Mouse (Mus musculus) G1E (cell line): ENCODE measurements around the gene Necap1. TPM values are rescaled to one million over a fixed set of nuclear protein-coding genes. Genes with fewer than 3 reads are reported as not detected.

Experiments used
- ATAC-seq: 2 replicates; pipeline ENCODE4 v1.8.0; 2016; ENCODE audit warnings: mild to moderate bottlenecking; ENCODE audit not compliant: insufficient number of reproducible peaks, poor library complexity, low FRiP score, severe bottlenecking; ENCODE audit errors: extremely low read depth
- DNase-seq: peaks from one replicate; pipeline ENCODE4 v3.0.0; 2012; ENCODE audit warnings: low spot score
- H3K27me3 ChIP-seq: 2 replicates; pipeline ENCODE4 v1.6.1; 2012; ENCODE audit warnings: mild to moderate bottlenecking, low read length, inconsistent platforms; ENCODE audit not compliant: insufficient read depth
- H3K36me3 ChIP-seq: replicated peaks from 2 replicates; pipeline ENCODE3; 2012; ENCODE audit warnings: mild to moderate bottlenecking, inconsistent platforms
- H3K4me1 ChIP-seq: 2 replicates; pipeline ENCODE4 v1.6.1; 2012; ENCODE audit warnings: low read depth, low read length, inconsistent platforms, mixed read lengths; ENCODE audit not compliant: insufficient read depth
- H3K4me3 ChIP-seq: 2 replicates; pipeline ENCODE4 v1.5.1; 2012; ENCODE audit warnings: low read depth, mild to moderate bottlenecking, inconsistent platforms, low read length, moderate library complexity, mixed read lengths
- H3K9me3 ChIP-seq: replicated peaks from 2 replicates; pipeline ENCODE4 v1.6.1; 2012; ENCODE audit warnings: inconsistent platforms
- CTCF ChIP-seq: IDR thresholded peaks from 2 replicates; pipeline ENCODE4 v1.5.1; 2012; ENCODE audit warnings: low read depth, low read length, inconsistent platforms, mixed read lengths
- GATA1 ChIP-seq: IDR thresholded peaks from 2 replicates; pipeline ENCODE4 v1.6.1; 2012; ENCODE audit warnings: borderline replicate concordance, low read length, inconsistent platforms, mixed read lengths
- GATA2 ChIP-seq: IDR thresholded peaks from 2 replicates; pipeline ENCODE4 v1.6.1; 2012; ENCODE audit warnings: low read depth, low read length, inconsistent platforms, borderline replicate concordance
- POLR2AphosphoS5 ChIP-seq: IDR thresholded peaks from 2 replicates; pipeline ENCODE4 v1.6.1; 2012; ENCODE audit warnings: low read depth, low read length, inconsistent platforms; ENCODE audit not compliant: insufficient replicate concordance
- TAL1 ChIP-seq: conservative IDR thresholded peaks from 2 replicates; pipeline ENCODE4 v1.6.1; 2012; ENCODE audit warnings: low read depth, low read length, inconsistent platforms, mixed read lengths
- polyA plus RNA-seq: library from polyadenylated mRNA; stranded (reverse); fragments of >175 nt; gene quantifications from 2 replicates; pipeline ENCODE4 v1.2.3, GENCODE M21; 2012
- total RNA-seq, 2 experiments: library from RNA; stranded (forward) in 1 of 2; stranded (reverse) in 1 of 2; fragments of 200-1000 nt in 1 of 2; fragments of >200 nt in 1 of 2; fragmentation: Nextera tagmentation in 1 of 2; gene quantifications; 2 replicates each; pipeline ENCODE4 v1.2.3; 2014 to 2017

The Necap1 gene
- total and polyA plus RNA-seq, 3 experiments, result 8.1 to 40.5 (median 19.9) TPM

- Histone ChIP-seq H3K27me3 (no peaks in the 10 kb centered on the region), H3K36me3 (peaks cover 99% of the 10 kb centered on the region), H3K9me3 (no peaks in the 10 kb centered on the region), H3K4me3 (no peak overlapping the region), H3K4me1 (peaks cover 22% of the 10 kb centered on the region)
- TF ChIP-seq GATA2 (no peak), POLR2AphosphoS5 (no peak), GATA1 (no peak), TAL1 (no peak), CTCF (no peak)
- ATAC-seq (no peak), DNase-seq (no peak)
These were observed 7.0 kb downstream of the Necap1 start for GRCm38 (mm10) chr6:122881287-122881686.

- Histone ChIP-seq H3K36me3 (peaks cover 99% of the 10 kb centered on the region), H3K27me3 (no peaks in the 10 kb centered on the region), H3K4me1 (peaks cover 8% of the 10 kb centered on the region), H3K9me3 (no peaks in the 10 kb centered on the region), H3K4me3 (no peak overlapping the region)
- ATAC-seq (no peak), DNase-seq (no peak)
- no peak for TF ChIP-seq GATA1
- no peak for TF ChIP-seq GATA2
- TF ChIP-seq CTCF, result no peak
- TF ChIP-seq POLR2AphosphoS5, result no peak
- no peak for TF ChIP-seq TAL1
These were observed 9.3 kb downstream of the Necap1 start for GRCm38 (mm10) chr6:122883603-122884002.

- no peak for DNase-seq
- peaks cover 80% of the 10 kb centered on the region for H3K36me3 ChIP-seq
- no peak for TF ChIP-seq GATA1
- no peak for TF ChIP-seq GATA2
- no peak for TF ChIP-seq TAL1
- no peak for TF ChIP-seq CTCF
- no peak for TF ChIP-seq POLR2AphosphoS5
- ATAC-seq, result no peak
- no peaks in the 10 kb centered on the region for H3K4me1 ChIP-seq
- no peaks in the 10 kb centered on the region for H3K27me3 ChIP-seq
- H3K9me3 ChIP-seq, result no peaks in the 10 kb centered on the region
- no peak overlapping the region for H3K4me3 ChIP-seq
These were observed 15.3 kb downstream of the Necap1 start for GRCm38 (mm10) chr6:122889599-122889998.

GRCm38 (mm10) chr6:122892442-122893049 is 18.3 kb downstream of the Necap1 start:
- Histone ChIP-seq H3K9me3 (no peaks in the 10 kb centered on the region), H3K4me3 (no peak overlapping the region), H3K36me3 (peaks cover 57% of the 10 kb centered on the region), H3K4me1 (no peaks in the 10 kb centered on the region), H3K27me3 (no peaks in the 10 kb centered on the region)
- TF ChIP-seq CTCF, result peak; percentile 65
- TF ChIP-seq POLR2AphosphoS5, result no peak
- DNase-seq, result peak; percentile 39
- no peak for ATAC-seq

GRCm38 (mm10) chr6:122919922-122920321 is 45.6 kb downstream of the Necap1 start:
- no peak for TF ChIP-seq GATA1
- no peak for TF ChIP-seq CTCF
- no peak for TF ChIP-seq GATA2
- no peak for TF ChIP-seq POLR2AphosphoS5
- TF ChIP-seq TAL1, result no peak
- Histone ChIP-seq H3K4me1 (no peaks in the 10 kb centered on the region), H3K27me3 (no peaks in the 10 kb centered on the region), H3K36me3 (no peaks in the 10 kb centered on the region), H3K9me3 (no peaks in the 10 kb centered on the region), H3K4me3 (no peak overlapping the region)
- no peak for DNase-seq
- ATAC-seq, result no peak

GRCm38 (mm10) chr6:122921451-122921850 is 47.2 kb downstream of the Necap1 start, which contains the start of gene Clec4a1:
TSS of gene Clec4a1 (plus strand) at chr6:122921848.
- TF ChIP-seq TAL1, result no peak
- no peak for TF ChIP-seq GATA1
- no peak for TF ChIP-seq GATA2
- no peak for TF ChIP-seq POLR2AphosphoS5
- no peak for TF ChIP-seq CTCF
- no peak within 1 kb of the TSS for H3K4me3 ChIP-seq
- DNase-seq, result no peak
- no peaks in the 10 kb centered on the region for H3K27me3 ChIP-seq
- H3K9me3 ChIP-seq, result no peaks in the 10 kb centered on the region
- H3K36me3 ChIP-seq, result no peaks in the 10 kb centered on the region
- H3K4me1 ChIP-seq, result no peaks in the 10 kb centered on the region
- ATAC-seq, result no peak

- ATAC-seq (no peak), DNase-seq (no peak)
- Histone ChIP-seq H3K9me3 (no peaks in the 10 kb centered on the region), H3K4me3 (no peak overlapping the region), H3K4me1 (no peaks in the 10 kb centered on the region), H3K27me3 (peaks cover 3% of the 10 kb centered on the region; the same call in 1 of the 2 replicates), H3K36me3 (no peaks in the 10 kb centered on the region)
- TF ChIP-seq CTCF, result no peak
These were observed 60.6 kb downstream of the Necap1 start for GRCm38 (mm10) chr6:122934845-122935244.

Other genes with a start within 250 kb of the Necap1 start
- not detected in 2 replicates for gene Dppa3, start 248.1 kb upstream of the Necap1 start, total RNA-seq (2014; fragmentation: Nextera tagmentation)
- gene Dppa3, start 248.1 kb upstream of the Necap1 start, total RNA-seq (2017), result not detected in 2 replicates
- gene Dppa3, start 248.1 kb upstream of the Necap1 start, polyA plus RNA-seq, result not detected in 2 replicates
- not detected in 2 replicates for gene Nanog, start 167.0 kb upstream of the Necap1 start, total RNA-seq (2014; fragmentation: Nextera tagmentation)
- 0.12 and 0.27 TPM in 2 replicates for gene Nanog, start 167.0 kb upstream of the Necap1 start, total RNA-seq (2017)
- gene Nanog, start 167.0 kb upstream of the Necap1 start, polyA plus RNA-seq, result not detected in 2 replicates
- 375 and 431 TPM in 2 replicates for gene Slc2a3, start 72.8 kb upstream of the Necap1 start, total RNA-seq (2014; fragmentation: Nextera tagmentation)
- gene Slc2a3, start 72.8 kb upstream of the Necap1 start, total RNA-seq (2017), result 371 and 387 TPM in 2 replicates
- 73.2 and 97.6 TPM in 2 replicates for gene Slc2a3, start 72.8 kb upstream of the Necap1 start, polyA plus RNA-seq
- 24.3 and 27.8 TPM in 2 replicates for gene Foxj2, start 54.6 kb upstream of the Necap1 start, total RNA-seq (2014; fragmentation: Nextera tagmentation)
- gene Foxj2, start 54.6 kb upstream of the Necap1 start, total RNA-seq (2017), result 3.9 and 4.0 TPM in 2 replicates
- 18.6 and 20.5 TPM in 2 replicates for gene Foxj2, start 54.6 kb upstream of the Necap1 start, polyA plus RNA-seq
- not detected in 2 replicates for gene C3ar1, start 18.3 kb upstream of the Necap1 start, total RNA-seq (2014; fragmentation: Nextera tagmentation)
- 0.23 and 0.38 TPM in 2 replicates for gene C3ar1, start 18.3 kb upstream of the Necap1 start, total RNA-seq (2017)
- not detected in 2 replicates for gene C3ar1, start 18.3 kb upstream of the Necap1 start, polyA plus RNA-seq
- 2.0 TPM in 1 of 2 replicates, not detected in the other for gene Clec4a1, start 47.4 kb downstream of the Necap1 start, total RNA-seq (2014; fragmentation: Nextera tagmentation)
- gene Clec4a1, start 47.4 kb downstream of the Necap1 start, total RNA-seq (2017), result 0.05 TPM in 1 of 2 replicates, not detected in the other
- not detected in 2 replicates for gene Clec4a1, start 47.4 kb downstream of the Necap1 start, polyA plus RNA-seq
- gene Clec4a3, start 78.0 kb downstream of the Necap1 start, total RNA-seq (2014; fragmentation: Nextera tagmentation), result not detected in 2 replicates
- gene Clec4a3, start 78.0 kb downstream of the Necap1 start, total RNA-seq (2017), result not detected in 2 replicates
- not detected in 2 replicates for gene Clec4a3, start 78.0 kb downstream of the Necap1 start, polyA plus RNA-seq
- gene Clec4a4, start 115.9 kb downstream of the Necap1 start, total RNA-seq (2014; fragmentation: Nextera tagmentation), result not detected in 2 replicates
- gene Clec4a4, start 115.9 kb downstream of the Necap1 start, total RNA-seq (2017), result not detected in 2 replicates
- gene Clec4a4, start 115.9 kb downstream of the Necap1 start, polyA plus RNA-seq, result not detected in 2 replicates
- not detected in 2 replicates for gene Clec4b1, start 175.5 kb downstream of the Necap1 start, total RNA-seq (2014; fragmentation: Nextera tagmentation)
- not detected in 2 replicates for gene Clec4b1, start 175.5 kb downstream of the Necap1 start, total RNA-seq (2017)
- not detected in 2 replicates for gene Clec4b1, start 175.5 kb downstream of the Necap1 start, polyA plus RNA-seq
- gene Clec4a2, start 232.0 kb downstream of the Necap1 start, total RNA-seq (2014; fragmentation: Nextera tagmentation), result 1.9 TPM in 1 of 2 replicates, not detected in the other
- gene Clec4a2, start 232.0 kb downstream of the Necap1 start, total RNA-seq (2017), result 0.41 and 0.60 TPM in 2 replicates
- 0.22 TPM in 1 of 2 replicates, not detected in the other for gene Clec4a2, start 232.0 kb downstream of the Necap1 start, polyA plus RNA-seq